Mouse (Mus musculus): ENCODE measurements around the gene Fibp. TPM values are rescaled to one million over a fixed set of nuclear protein-coding genes. Genes with fewer than 3 reads are reported as not detected.
A peak's percentile ranks its signal among the peaks of the same experiment; 100 is the strongest.

Gene Fibp
- 98.3 and 103 TPM in 2 replicates for polyA plus RNA-seq (2014; fragmentation: Nextera tagmentation; extraction: Ambion mirVana)

GRCm38 (mm10) chr19:5460465-5460911, at the start of gene Fibp:
Fibp (plus strand) TSS chr19:5460615.
- no peaks in the 10 kb centered on the region for H3K9me3 ChIP-seq (ENCODE audit: control insufficient read depth, low read length)
- peak within 1 kb of the TSS; percentile 86 for H3K9ac ChIP-seq (ENCODE audit: low read length)
- peak within 1 kb of the TSS; percentile 30; the same call in 1 of the 2 replicates for H3K27ac ChIP-seq (ENCODE audit: low read depth, low read length)
- peak within 1 kb of the TSS; percentile 91 for H3K4me2 ChIP-seq
- H3K36me3 ChIP-seq (ENCODE audit: control insufficient read depth, insufficient read depth, low read length): no peaks in the 10 kb centered on the region
- H3K4me3 ChIP-seq (ENCODE audit: low read depth, low read length): peak within 1 kb of the TSS; percentile 82
- H3K4me1 ChIP-seq (ENCODE audit: control insufficient read depth, insufficient read depth, low read length): peaks cover 31% of the 10 kb centered on the region
- 0 out of 2 replicates have a peak, but pooled peaks cover 3% of the 10 kb centered on the region for H3K27me3 ChIP-seq (ENCODE audit: control insufficient read depth, insufficient read depth, low read length)
- under 1% methylated on average over 32 of the region's 32 CpGs for WGBS
- ATAC-seq (ENCODE audit: low FRiP score): peak; percentile 45
- DNase-seq (ENCODE audit: low spot score, missing footprints): peak; percentile 100

- no peak overlapping the region for H3K4me3 ChIP-seq (ENCODE audit: low read depth, low read length)
- no peak overlapping the region for H3K4me2 ChIP-seq
- H3K9me3 ChIP-seq (ENCODE audit: control insufficient read depth, low read length): no peaks in the 10 kb centered on the region
- H3K4me1 ChIP-seq (ENCODE audit: control insufficient read depth, insufficient read depth, low read length): peaks cover 11% of the 10 kb centered on the region
- no peaks in the 10 kb centered on the region for H3K27me3 ChIP-seq (ENCODE audit: control insufficient read depth, insufficient read depth, low read length)
- ATAC-seq (ENCODE audit: low FRiP score): no peak
- no peak for DNase-seq (ENCODE audit: low spot score, missing footprints)
- no peaks in the 10 kb centered on the region for H3K36me3 ChIP-seq (ENCODE audit: control insufficient read depth, insufficient read depth, low read length)
- WGBS: 91% methylated on average over 5 of the region's 5 CpGs
- H3K27ac ChIP-seq (ENCODE audit: low read depth, low read length): no peak overlapping the region
- no peak overlapping the region for H3K9ac ChIP-seq (ENCODE audit: low read length)
Observed at GRCm38 (mm10) chr19:5410641-5411040, 49.8 kb upstream of the Fibp start.

GRCm38 (mm10) chr19:5411961-5412360, 48.5 kb upstream of the Fibp start:
- DNase-seq (ENCODE audit: low spot score, missing footprints) (peak; percentile 82), ATAC-seq (ENCODE audit: low FRiP score) (no peak)
- Histone ChIP-seq H3K36me3 (ENCODE audit: control insufficient read depth, insufficient read depth, low read length) (no peaks in the 10 kb centered on the region), H3K27me3 (ENCODE audit: control insufficient read depth, insufficient read depth, low read length) (no peaks in the 10 kb centered on the region), H3K27ac (ENCODE audit: low read depth, low read length) (no peak overlapping the region), H3K9ac (ENCODE audit: low read length) (no peak overlapping the region), H3K4me3 (ENCODE audit: low read depth, low read length) (no peak overlapping the region), H3K4me2 (no peak overlapping the region), H3K4me1 (ENCODE audit: control insufficient read depth, insufficient read depth, low read length) (peaks cover 6% of the 10 kb centered on the region), H3K9me3 (ENCODE audit: control insufficient read depth, low read length) (no peaks in the 10 kb centered on the region)
- WGBS: 77% methylated on average over 5 of the region's 5 CpGs

DNA sequence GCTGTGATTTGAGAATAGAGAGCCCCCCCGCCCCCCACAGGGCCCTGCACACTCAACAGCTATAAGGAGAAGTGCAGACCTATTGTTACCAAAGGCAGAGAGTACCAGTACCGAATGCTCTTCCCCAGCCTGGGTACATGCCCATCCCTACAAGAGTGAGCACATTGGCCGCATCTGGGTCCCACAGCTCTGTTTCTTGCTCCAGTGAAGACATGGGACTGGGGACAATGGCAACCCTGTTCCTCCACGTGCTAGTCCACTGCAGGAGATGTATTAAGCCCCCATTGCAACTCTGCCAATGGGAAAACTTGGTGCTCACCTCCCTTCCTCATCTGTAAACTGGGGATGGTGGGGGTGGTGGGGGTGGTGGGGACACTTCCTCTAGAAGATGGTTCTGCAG, 46.6 kb upstream of the Fibp start:
- Histone ChIP-seq H3K4me2 (no peak overlapping the region), H3K27ac (ENCODE audit: low read depth, low read length) (no peak overlapping the region), H3K4me1 (ENCODE audit: control insufficient read depth, insufficient read depth, low read length) (no peaks in the 10 kb centered on the region), H3K27me3 (ENCODE audit: control insufficient read depth, insufficient read depth, low read length) (no peaks in the 10 kb centered on the region), H3K36me3 (ENCODE audit: control insufficient read depth, insufficient read depth, low read length) (no peaks in the 10 kb centered on the region), H3K4me3 (ENCODE audit: low read depth, low read length) (no peak overlapping the region), H3K9me3 (ENCODE audit: control insufficient read depth, low read length) (no peaks in the 10 kb centered on the region), H3K9ac (ENCODE audit: low read length) (no peak overlapping the region)
- WGBS: 71% methylated on average over 4 of the region's 4 CpGs
- ATAC-seq (ENCODE audit: low FRiP score) (no peak), DNase-seq (ENCODE audit: low spot score, missing footprints) (no peak)

DNA sequence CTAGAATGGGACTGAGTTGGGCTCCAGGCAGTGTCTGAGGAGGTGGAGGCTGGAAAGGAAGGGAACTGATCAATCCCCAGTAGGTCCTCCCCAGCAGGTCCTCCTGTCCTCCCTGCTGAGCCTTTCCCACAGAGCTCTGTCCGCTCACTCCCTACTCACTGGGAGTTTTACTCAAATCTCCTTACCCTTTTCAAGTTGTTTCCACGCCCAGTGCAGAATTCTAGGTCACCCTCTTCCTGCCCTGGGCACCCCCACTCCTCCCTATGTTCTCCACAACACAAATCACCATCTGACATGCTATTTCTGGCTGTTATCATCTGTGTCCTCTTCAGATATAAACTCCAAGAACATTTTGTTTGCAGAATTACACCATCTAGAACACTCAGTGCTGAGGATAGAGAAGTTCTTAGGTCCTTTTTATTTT, 45.9 kb upstream of the Fibp start:
- Histone ChIP-seq H3K27ac (ENCODE audit: low read depth, low read length) (no peak overlapping the region), H3K4me1 (ENCODE audit: control insufficient read depth, insufficient read depth, low read length) (no peaks in the 10 kb centered on the region), H3K27me3 (ENCODE audit: control insufficient read depth, insufficient read depth, low read length) (no peaks in the 10 kb centered on the region), H3K36me3 (ENCODE audit: control insufficient read depth, insufficient read depth, low read length) (no peaks in the 10 kb centered on the region), H3K4me3 (ENCODE audit: low read depth, low read length) (no peak overlapping the region), H3K9ac (ENCODE audit: low read length) (no peak overlapping the region), H3K4me2 (no peak overlapping the region), H3K9me3 (ENCODE audit: control insufficient read depth, low read length) (no peaks in the 10 kb centered on the region)
- no peak for ATAC-seq (ENCODE audit: low FRiP score)
- WGBS: 63% methylated on average over 2 of the region's 2 CpGs
- DNase-seq (ENCODE audit: low spot score, missing footprints): peak; percentile 37

GRCm38 (mm10) chr19:5418750-5419466, 41.5 kb upstream of the Fibp start:
- Histone ChIP-seq H3K36me3 (ENCODE audit: control insufficient read depth, insufficient read depth, low read length) (0 out of 2 replicates have a peak, but pooled peaks cover 8% of the 10 kb centered on the region), H3K9ac (ENCODE audit: low read length) (no peak overlapping the region)
- 94% methylated on average over 8 of the region's 8 CpGs for whole genome bisulfite sequencing

DNA sequence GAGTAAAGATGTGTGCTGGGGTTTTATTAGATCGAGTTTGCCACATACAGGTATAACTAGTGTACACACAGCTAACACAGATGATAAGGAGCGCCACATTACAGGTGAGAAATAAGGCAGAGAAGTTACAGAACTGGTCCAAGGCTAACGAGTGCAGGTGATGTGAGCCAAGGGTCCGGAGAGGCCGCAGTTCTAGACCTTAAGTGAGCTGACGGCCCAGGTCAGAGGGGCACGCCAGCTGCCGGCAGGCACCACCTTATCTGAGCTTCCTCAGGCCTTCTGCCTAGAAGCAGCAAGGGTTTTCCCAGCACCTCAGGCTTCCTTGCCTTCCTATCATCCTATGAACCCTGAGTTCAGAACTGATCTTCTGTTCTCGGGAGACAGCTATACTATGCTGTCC, 40.8 kb upstream of the Fibp start:
- Histone ChIP-seq H3K9ac (ENCODE audit: low read length) (no peak overlapping the region), H3K9me3 (ENCODE audit: control insufficient read depth, low read length) (no peaks in the 10 kb centered on the region), H3K27me3 (ENCODE audit: control insufficient read depth, insufficient read depth, low read length) (no peaks in the 10 kb centered on the region), H3K4me1 (ENCODE audit: control insufficient read depth, insufficient read depth, low read length) (peaks cover 12% of the 10 kb centered on the region), H3K27ac (ENCODE audit: low read depth, low read length) (no peak overlapping the region), H3K36me3 (ENCODE audit: control insufficient read depth, insufficient read depth, low read length) (0 out of 2 replicates have a peak, but pooled peaks cover 8% of the 10 kb centered on the region), H3K4me3 (ENCODE audit: low read depth, low read length) (no peak overlapping the region), H3K4me2 (no peak overlapping the region)
- ATAC-seq (ENCODE audit: low FRiP score) (no peak), DNase-seq (ENCODE audit: low spot score, missing footprints) (peak; percentile 37)
- WGBS: 93% methylated on average over 9 of the region's 9 CpGs

More at GRCm38 (mm10) chr19:5418750-5419466, 41.5 kb upstream of the Fibp start:
- H3K9me3 ChIP-seq (ENCODE audit: control insufficient read depth, low read length): no peaks in the 10 kb centered on the region
- H3K4me3 ChIP-seq (ENCODE audit: low read depth, low read length): no peak overlapping the region
- peaks cover 10% of the 10 kb centered on the region for H3K4me1 ChIP-seq (ENCODE audit: control insufficient read depth, insufficient read depth, low read length)
- H3K4me2 ChIP-seq: no peak overlapping the region
- no peak for ATAC-seq (ENCODE audit: low FRiP score)
- H3K27me3 ChIP-seq (ENCODE audit: control insufficient read depth, insufficient read depth, low read length): no peaks in the 10 kb centered on the region
- peak; percentile 8 for DNase-seq (ENCODE audit: low spot score, missing footprints)
- H3K27ac ChIP-seq (ENCODE audit: low read depth, low read length): no peak overlapping the region

DNA sequence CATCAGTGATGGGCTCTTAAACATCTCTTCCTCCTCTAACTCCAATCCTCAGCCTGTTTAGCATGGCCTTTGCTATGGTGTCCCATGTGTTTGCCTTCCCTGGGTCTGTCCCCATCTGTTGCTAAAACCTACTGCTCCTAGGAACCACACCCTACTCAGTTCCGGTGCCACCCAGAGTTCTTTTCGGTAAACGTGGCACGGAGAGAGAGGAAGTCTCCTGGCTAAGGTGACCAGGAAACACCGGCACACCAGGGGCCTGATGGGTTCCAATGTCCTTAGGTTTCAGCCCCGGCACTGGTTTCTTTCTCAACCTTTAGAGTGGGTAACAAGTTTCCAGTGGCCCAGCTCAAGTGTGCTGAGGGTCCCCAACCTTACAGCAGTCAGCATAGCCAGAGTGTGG, 39.8 kb upstream of the Fibp start:
- H3K27me3 ChIP-seq (ENCODE audit: control insufficient read depth, insufficient read depth, low read length): no peaks in the 10 kb centered on the region
- WGBS: 92% methylated on average over 6 of the region's 6 CpGs
- H3K9ac ChIP-seq (ENCODE audit: low read length): no peak overlapping the region
- H3K9me3 ChIP-seq (ENCODE audit: control insufficient read depth, low read length): no peaks in the 10 kb centered on the region
- no peak for ATAC-seq (ENCODE audit: low FRiP score)
- 0 out of 2 replicates have a peak, but pooled peaks cover 8% of the 10 kb centered on the region for H3K36me3 ChIP-seq (ENCODE audit: control insufficient read depth, insufficient read depth, low read length)
- H3K4me1 ChIP-seq (ENCODE audit: control insufficient read depth, insufficient read depth, low read length): peaks cover 12% of the 10 kb centered on the region
- no peak for DNase-seq (ENCODE audit: low spot score, missing footprints)
- H3K27ac ChIP-seq (ENCODE audit: low read depth, low read length): no peak overlapping the region
- no peak overlapping the region for H3K4me3 ChIP-seq (ENCODE audit: low read depth, low read length)
- no peak overlapping the region for H3K4me2 ChIP-seq

DNA sequence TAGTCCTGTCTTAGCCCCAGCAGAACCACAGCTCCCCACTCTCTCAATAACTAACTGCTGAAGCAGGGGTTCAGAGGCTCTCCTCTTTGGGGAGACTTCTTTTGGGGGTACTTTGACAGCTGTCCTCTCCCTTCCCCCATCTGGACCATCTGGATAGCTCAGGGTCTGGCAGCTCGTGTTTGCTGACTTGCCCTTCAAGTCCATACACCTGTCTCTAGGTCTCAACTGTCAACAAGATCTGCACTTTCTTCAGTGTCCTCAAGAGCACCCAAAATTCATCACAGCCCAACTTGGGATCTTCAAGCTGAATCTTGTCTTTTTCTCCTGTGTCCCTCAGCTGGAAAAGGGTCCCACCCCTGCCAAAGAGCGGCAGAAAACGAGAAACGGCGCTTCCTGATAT, 38.6 kb upstream of the Fibp start:
- H3K9ac ChIP-seq (ENCODE audit: low read length): no peak overlapping the region
- H3K4me1 ChIP-seq (ENCODE audit: control insufficient read depth, insufficient read depth, low read length): peaks cover 20% of the 10 kb centered on the region
- 92% methylated on average over 5 of the region's 5 CpGs for WGBS
- no peak for DNase-seq (ENCODE audit: low spot score, missing footprints)
- H3K4me2 ChIP-seq: no peak overlapping the region
- H3K9me3 ChIP-seq (ENCODE audit: control insufficient read depth, low read length): no peaks in the 10 kb centered on the region
- H3K27ac ChIP-seq (ENCODE audit: low read depth, low read length): no peak overlapping the region
- H3K4me3 ChIP-seq (ENCODE audit: low read depth, low read length): no peak overlapping the region
- H3K27me3 ChIP-seq (ENCODE audit: control insufficient read depth, insufficient read depth, low read length): no peaks in the 10 kb centered on the region
- H3K36me3 ChIP-seq (ENCODE audit: control insufficient read depth, insufficient read depth, low read length): 0 out of 2 replicates have a peak, but pooled peaks cover 11% of the 10 kb centered on the region
- no peak for ATAC-seq (ENCODE audit: low FRiP score)
